Mouse (Mus musculus): Measurements from ENCODE around the gene Myl6b. TPM values are rescaled to one million over a fixed set of nuclear protein-coding genes. Genes with fewer than 3 reads are reported as not detected.
"Not testable (repeated sequence)": the region's sequence is repeated elsewhere in the genome, so short reads cannot be mapped to it uniquely, and the experiment has no call there.

The Myl6b gene
- polyA plus RNA-seq, 1 experiment from 2014 or later, result 5.7 TPM

GRCm38 (mm10) chr10:128499116-128499671 is 709 bp upstream of the Myl6b start:
- peak overlapping the region; percentile 45 for H3K9ac ChIP-seq
- no peaks in the 10 kb centered on the region for H3K27me3 ChIP-seq
- H3K4me3 ChIP-seq, result peak overlapping the region; percentile 56
- peak overlapping the region; percentile 86 for H3K4me2 ChIP-seq
- H3K27ac ChIP-seq (replicated peaks), result peak overlapping the region; percentile 77
- peaks cover 36% of the 10 kb centered on the region for H3K4me1 ChIP-seq (replicated peaks)
- H3K9me3 ChIP-seq, result no peaks in the 10 kb centered on the region
- ATAC-seq (ENCODE audit: low FRiP score, low read depth), result peak; percentile 36
- WGBS, result 2% methylated on average over 21 of the region's 21 CpGs
- H3K36me3 ChIP-seq, result no peaks in the 10 kb centered on the region

- H3K4me3 ChIP-seq, result no peak overlapping the region
- H3K4me2 ChIP-seq, result 0 out of 2 replicates have a peak overlapping the region, but pooled peaks have one; percentile 11
- WGBS, result 36% methylated on average over 6 of the region's 6 CpGs
- no peaks in the 10 kb centered on the region for H3K9me3 ChIP-seq
- H3K4me1 ChIP-seq (replicated peaks), result peaks cover 41% of the 10 kb centered on the region
- no peaks in the 10 kb centered on the region for H3K27me3 ChIP-seq
- H3K9ac ChIP-seq, result no peak overlapping the region
- H3K27ac ChIP-seq (replicated peaks), result no peak overlapping the region
- H3K36me3 ChIP-seq, result no peaks in the 10 kb centered on the region
- ATAC-seq (ENCODE audit: low FRiP score, low read depth), result no peak
Observed at GRCm38 (mm10) chr10:128497134-128497737, 1.2 kb downstream of the Myl6b start.

- Histone ChIP-seq H3K27me3 (no peaks in the 10 kb centered on the region), H3K9me3 (no peaks in the 10 kb centered on the region), H3K27ac (replicated peaks) (no peak overlapping the region), H3K4me1 (replicated peaks) (peaks cover 48% of the 10 kb centered on the region), H3K4me3 (no peak overlapping the region), H3K4me2 (0 out of 2 replicates have a peak overlapping the region, but pooled peaks have one; percentile 11), H3K9ac (no peak overlapping the region), H3K36me3 (no peaks in the 10 kb centered on the region)
- 38% methylated on average over 6 of the region's 6 CpGs for WGBS
- no peak for ATAC-seq (ENCODE audit: low FRiP score, low read depth)
Observed at GRCm38 (mm10) chr10:128496509-128497077, 1.9 kb downstream of the Myl6b start.

GRCm38 (mm10) chr10:128495903-128496302 is 2.6 kb downstream of the Myl6b start:
- Histone ChIP-seq H3K9ac (no peak overlapping the region), H3K9me3 (no peaks in the 10 kb centered on the region), H3K27me3 (no peaks in the 10 kb centered on the region), H3K4me2 (no peak overlapping the region), H3K4me1 (replicated peaks) (peaks cover 54% of the 10 kb centered on the region), H3K4me3 (no peak overlapping the region), H3K27ac (replicated peaks) (no peak overlapping the region), H3K36me3 (peaks cover 6% of the 10 kb centered on the region)
- no peak for ATAC-seq (ENCODE audit: low FRiP score, low read depth)
- WGBS, result 83% methylated on average over 4 of the region's 4 CpGs

GRCm38 (mm10) chr10:128495270-128495669 is 3.2 kb downstream of the Myl6b start:
- 0 out of 2 replicates have a peak overlapping the region, but pooled peaks have one; percentile 79 for H3K9ac ChIP-seq
- WGBS, result 75% methylated on average over 2 of the region's 2 CpGs
- no peaks in the 10 kb centered on the region for H3K27me3 ChIP-seq
- ATAC-seq (ENCODE audit: low FRiP score, low read depth), result no peak
- H3K27ac ChIP-seq (replicated peaks), result peak overlapping the region; percentile 98; the same call in 1 of the 2 replicates
- H3K36me3 ChIP-seq, result peaks cover 12% of the 10 kb centered on the region
- peak overlapping the region; percentile 86 for H3K4me2 ChIP-seq
- H3K4me1 ChIP-seq (replicated peaks), result peaks cover 59% of the 10 kb centered on the region
- H3K9me3 ChIP-seq, result no peaks in the 10 kb centered on the region
- peak overlapping the region; percentile 55 for H3K4me3 ChIP-seq

GRCm38 (mm10) chr10:128494667-128495245 is 3.7 kb downstream of the Myl6b start:
- H3K9me3 ChIP-seq, result no peaks in the 10 kb centered on the region
- H3K27ac ChIP-seq (replicated peaks), result peak overlapping the region; percentile 98
- no peak for ATAC-seq (ENCODE audit: low FRiP score, low read depth)
- peaks cover 63% of the 10 kb centered on the region for H3K4me1 ChIP-seq (replicated peaks)
- H3K4me3 ChIP-seq, result peak overlapping the region; percentile 55
- no peaks in the 10 kb centered on the region for H3K27me3 ChIP-seq
- H3K9ac ChIP-seq, result peak overlapping the region; percentile 79
- WGBS, result 61% methylated on average over 11 of the region's 11 CpGs
- H3K36me3 ChIP-seq, result peaks cover 17% of the 10 kb centered on the region
- H3K4me2 ChIP-seq, result peak overlapping the region; percentile 86

- ATAC-seq (ENCODE audit: low FRiP score, low read depth), result peak; percentile 93
- WGBS, result under 1% methylated on average over 45 of the region's 45 CpGs
- no peaks in the 10 kb centered on the region for H3K27me3 ChIP-seq
- peaks cover 63% of the 10 kb centered on the region for H3K4me1 ChIP-seq (replicated peaks)
- peak within 1 kb of the TSS; percentile 55 for H3K4me3 ChIP-seq
- H3K4me2 ChIP-seq, result peak within 1 kb of the TSS; percentile 86
- H3K9me3 ChIP-seq, result no peaks in the 10 kb centered on the region
- H3K9ac ChIP-seq, result peak within 1 kb of the TSS; percentile 79
- H3K27ac ChIP-seq (replicated peaks), result peak within 1 kb of the TSS; percentile 98
- peaks cover 24% of the 10 kb centered on the region for H3K36me3 ChIP-seq
Observed at GRCm38 (mm10) chr10:128493695-128494666, 4.5 kb downstream of the Myl6b start, which contains the start of gene Myl6. Myl6 (minus strand) TSS chr10:128494145.

- Histone ChIP-seq H3K4me2 (peak overlapping the region; percentile 86), H3K27ac (replicated peaks) (peak overlapping the region; percentile 98), H3K9me3 (no peaks in the 10 kb centered on the region), H3K27me3 (no peaks in the 10 kb centered on the region), H3K4me1 (replicated peaks) (peaks cover 61% of the 10 kb centered on the region), H3K4me3 (peak overlapping the region; percentile 55), H3K9ac (peak overlapping the region; percentile 79), H3K36me3 (peaks cover 30% of the 10 kb centered on the region)
- WGBS, result 0% methylated on average over 12 of the region's 12 CpGs
- peak; percentile 52 for ATAC-seq (ENCODE audit: low FRiP score, low read depth)
Observed at GRCm38 (mm10) chr10:128493319-128493694, 5.2 kb downstream of the Myl6b start.

GRCm38 (mm10) chr10:128492633-128493311 is 5.7 kb downstream of the Myl6b start:
- peak; percentile 39; the same call in 1 of the 2 replicates for ATAC-seq (ENCODE audit: low FRiP score, low read depth)
- 28% methylated on average over 12 of the region's 12 CpGs for WGBS
- peak overlapping the region; percentile 86 for H3K4me2 ChIP-seq
- peak overlapping the region; percentile 79 for H3K9ac ChIP-seq
- no peaks in the 10 kb centered on the region for H3K9me3 ChIP-seq
- peaks cover 56% of the 10 kb centered on the region for H3K4me1 ChIP-seq (replicated peaks)
- peaks cover 36% of the 10 kb centered on the region for H3K36me3 ChIP-seq
- H3K27ac ChIP-seq (replicated peaks), result peak overlapping the region; percentile 98
- peak overlapping the region; percentile 55 for H3K4me3 ChIP-seq
- H3K27me3 ChIP-seq, result no peaks in the 10 kb centered on the region

- peak overlapping the region; percentile 98 for H3K27ac ChIP-seq (replicated peaks)
- not testable (repeated sequence) for H3K27me3 ChIP-seq; H3K9me3 ChIP-seq; ATAC-seq (ENCODE audit: low FRiP score, low read depth)
- H3K4me2 ChIP-seq, result peak overlapping the region; percentile 86
- H3K9ac ChIP-seq, result peak overlapping the region; percentile 79
- H3K4me3 ChIP-seq, result peak overlapping the region; percentile 55
- H3K4me1 ChIP-seq (replicated peaks), result peaks cover 49% of the 10 kb centered on the region
- peaks cover 43% of the 10 kb centered on the region for H3K36me3 ChIP-seq
- 77% methylated on average over 8 of the region's 8 CpGs for WGBS
Observed at GRCm38 (mm10) chr10:128492051-128492450, 6.4 kb downstream of the Myl6b start.

- H3K9ac ChIP-seq, result peak overlapping the region; percentile 19
- peak overlapping the region; percentile 55 for H3K4me3 ChIP-seq
- H3K9me3 ChIP-seq, result no peaks in the 10 kb centered on the region
- WGBS, result 72% methylated on average over 6 of the region's 6 CpGs
- H3K36me3 ChIP-seq, result peaks cover 46% of the 10 kb centered on the region
- H3K4me1 ChIP-seq (replicated peaks), result peaks cover 45% of the 10 kb centered on the region
- H3K27me3 ChIP-seq, result no peaks in the 10 kb centered on the region
- peak overlapping the region; percentile 86 for H3K4me2 ChIP-seq
- no peak for ATAC-seq (ENCODE audit: low FRiP score, low read depth)
- H3K27ac ChIP-seq (replicated peaks), result peak overlapping the region; percentile 98
Observed at GRCm38 (mm10) chr10:128491495-128491894, 7.0 kb downstream of the Myl6b start.

Data from hindbrain, embryonic 15.5 days (tissue).